Mouse (Mus musculus): ENCODE data around the gene Ankrd40. TPM values are rescaled to one million over a fixed set of nuclear protein-coding genes. Genes with fewer than 3 reads are reported as not detected.

The Ankrd40 gene
- polyA plus RNA-seq, 1 experiment from 2014 or later = 54.6 TPM

DNA sequence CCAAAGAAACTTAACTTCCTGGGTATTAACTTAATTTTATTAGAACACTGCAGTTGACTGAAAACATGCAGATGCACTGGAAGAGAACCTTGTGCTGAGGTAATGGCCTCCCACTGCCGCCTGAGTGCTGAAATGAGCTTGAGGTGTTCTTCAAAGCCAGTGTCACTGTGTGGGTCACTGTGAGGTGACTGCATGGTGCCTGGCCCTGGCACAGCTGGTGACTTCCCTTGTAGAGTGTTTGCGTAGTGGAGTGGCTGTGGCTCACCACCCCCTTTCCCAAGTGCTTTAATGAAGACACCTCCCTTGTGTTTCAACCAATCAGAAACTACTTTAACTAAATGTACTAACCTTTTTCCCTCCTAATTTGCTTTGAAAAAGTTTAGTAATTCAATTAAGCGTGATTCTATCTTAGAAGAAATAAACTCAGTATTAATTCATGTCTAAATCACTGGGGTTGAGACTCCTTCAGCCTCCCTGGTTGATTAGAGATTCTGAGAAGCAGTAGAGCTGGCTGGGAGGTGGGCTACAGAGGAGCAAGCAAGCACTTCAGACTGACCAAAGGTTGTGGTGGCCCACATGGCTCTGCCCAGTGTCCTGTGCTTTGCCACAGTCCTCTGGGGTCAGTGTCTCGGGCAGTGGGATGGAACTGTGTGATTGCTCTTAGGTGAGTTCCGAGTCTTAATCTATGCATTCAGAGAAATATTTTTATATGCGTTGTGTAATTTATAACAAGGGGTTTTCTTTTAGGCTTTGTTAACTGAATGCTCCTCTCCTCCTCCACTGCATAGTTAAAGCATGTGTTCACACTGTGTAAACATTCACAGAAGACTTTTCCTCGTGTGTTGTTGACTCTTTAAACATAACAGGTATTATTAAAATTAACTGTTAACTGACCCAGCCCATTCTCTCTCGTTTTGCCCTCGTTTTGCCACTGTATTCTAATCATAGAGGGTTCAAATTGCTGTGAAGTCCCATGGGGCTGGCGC lies 13.4 kb downstream of the Ankrd40 start:
- WGBS = 80% methylated on average over 10 of the region's 10 CpGs
- Histone ChIP-seq H3K9me3 (replicated peaks) (no peaks in the 10 kb centered on the region), H3K4me1 (replicated peaks) (peaks cover 18% of the 10 kb centered on the region), H3K27me3 (replicated peaks) (no peaks in the 10 kb centered on the region), H3K9ac (no peak overlapping the region), H3K4me3 (no peak overlapping the region), H3K36me3 (peaks cover 46% of the 10 kb centered on the region), H3K4me2 (no peak overlapping the region), H3K27ac (ENCODE audit: poor library complexity, severe bottlenecking) (no peak overlapping the region)
- ATAC-seq (ENCODE audit: insufficient number of reproducible peaks, low FRiP score) = no peak

DNA sequence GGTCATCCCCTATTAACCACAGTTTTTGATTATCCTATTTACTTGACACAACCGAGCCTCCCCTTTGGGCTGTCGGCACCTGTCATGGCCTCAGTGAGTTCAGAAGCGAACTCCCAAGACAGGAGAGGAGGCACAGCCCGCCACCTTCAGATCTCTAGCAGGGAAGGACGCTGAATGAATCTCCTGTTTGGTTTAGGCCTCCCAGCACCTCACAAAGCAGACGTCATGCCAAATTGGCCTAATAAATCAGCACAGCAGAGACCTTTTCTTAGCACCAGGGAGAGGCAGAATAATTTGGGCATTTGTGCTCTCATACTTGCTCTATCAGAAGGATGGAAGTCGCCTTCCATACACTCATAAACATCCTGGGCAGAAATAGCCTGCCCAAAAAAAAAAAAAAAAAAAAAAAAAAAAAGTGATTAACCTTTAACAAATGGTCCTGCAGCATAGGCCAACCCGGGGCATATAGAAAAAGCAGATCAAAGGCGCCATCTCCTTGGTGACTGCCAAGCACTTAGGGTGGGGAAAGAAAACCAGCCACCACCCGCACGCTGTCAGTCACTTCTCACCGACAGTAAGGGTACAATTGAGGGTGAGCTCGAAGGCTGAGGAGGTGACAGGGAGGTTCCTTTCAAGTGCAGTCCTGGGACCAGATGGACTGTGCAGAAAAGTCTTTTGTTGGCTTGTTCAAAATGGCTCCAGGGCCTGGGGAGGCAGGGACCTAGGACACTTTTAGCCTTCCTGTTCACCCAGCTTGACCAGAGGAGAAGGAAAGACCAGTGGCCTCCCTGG lies 14.5 kb downstream of the Ankrd40 start:
- ATAC-seq (ENCODE audit: insufficient number of reproducible peaks, low FRiP score) = no peak

DNA sequence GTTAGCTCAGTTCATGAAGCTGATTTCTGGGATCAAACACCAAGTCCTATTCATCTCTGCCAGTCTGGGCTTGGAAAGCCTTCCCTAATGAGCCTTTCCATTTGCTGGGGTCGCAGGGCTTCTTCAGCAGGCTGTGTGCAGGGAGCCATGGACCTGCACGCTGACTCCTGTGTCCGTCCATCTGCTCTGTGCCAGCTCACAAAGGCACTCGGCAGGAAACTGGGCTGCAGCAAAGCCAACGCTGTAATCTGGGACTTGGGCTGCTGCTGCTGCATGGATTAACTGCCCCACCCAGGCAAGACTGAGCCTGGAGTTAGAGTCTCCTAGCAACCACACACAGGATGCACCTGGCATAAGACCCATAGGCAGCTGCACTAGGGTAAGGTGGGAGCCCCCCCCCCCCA lies 16.2 kb downstream of the Ankrd40 start:
- Histone ChIP-seq H3K9ac (no peak overlapping the region), H3K9me3 (replicated peaks) (no peaks in the 10 kb centered on the region), H3K27ac (ENCODE audit: poor library complexity, severe bottlenecking) (no peak overlapping the region), H3K27me3 (replicated peaks) (no peaks in the 10 kb centered on the region), H3K36me3 (peaks cover 26% of the 10 kb centered on the region), H3K4me1 (replicated peaks) (peaks cover 18% of the 10 kb centered on the region), H3K4me2 (no peak overlapping the region), H3K4me3 (no peak overlapping the region)
- no peak for ATAC-seq (ENCODE audit: insufficient number of reproducible peaks, low FRiP score)
- 54% methylated on average over 5 of the region's 5 CpGs for WGBS

More for the DNA sequence above, 14.5 kb downstream of the Ankrd40 start:
- no peaks in the 10 kb centered on the region for H3K9me3 ChIP-seq (replicated peaks)
- no peak overlapping the region for H3K27ac ChIP-seq (ENCODE audit: poor library complexity, severe bottlenecking)
- peaks cover 18% of the 10 kb centered on the region for H3K4me1 ChIP-seq (replicated peaks)
- no peak overlapping the region for H3K4me2 ChIP-seq
- 38% methylated on average over 13 of the region's 13 CpGs for WGBS
- H3K4me3 ChIP-seq = no peak overlapping the region
- peaks cover 40% of the 10 kb centered on the region for H3K36me3 ChIP-seq
- no peaks in the 10 kb centered on the region for H3K27me3 ChIP-seq (replicated peaks)
- H3K9ac ChIP-seq = no peak overlapping the region

DNA sequence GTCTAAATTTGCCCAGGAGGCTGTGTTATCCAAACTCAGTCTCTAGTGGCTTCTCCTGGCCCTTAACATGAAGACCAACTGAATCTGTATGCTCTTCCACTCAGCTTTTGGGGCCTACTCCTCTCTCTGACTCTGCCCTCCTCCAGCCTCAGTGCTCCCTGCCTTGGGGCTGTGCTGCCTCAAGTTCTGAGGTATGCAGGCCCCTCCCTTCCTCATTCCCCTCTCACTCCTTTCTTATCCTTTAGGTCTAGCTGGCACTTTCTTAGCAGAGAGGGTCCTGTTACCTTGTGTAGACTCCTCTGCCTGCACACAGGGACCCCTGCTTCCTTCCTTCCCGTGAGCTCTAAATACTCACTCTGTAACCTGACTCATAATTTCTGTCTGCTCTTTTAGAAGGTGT lies 16.7 kb downstream of the Ankrd40 start:
- Histone ChIP-seq H3K9me3 (replicated peaks) (no peaks in the 10 kb centered on the region), H3K27me3 (replicated peaks) (no peaks in the 10 kb centered on the region), H3K4me1 (replicated peaks) (peaks cover 18% of the 10 kb centered on the region), H3K27ac (ENCODE audit: poor library complexity, severe bottlenecking) (no peak overlapping the region), H3K9ac (no peak overlapping the region), H3K4me3 (no peak overlapping the region), H3K4me2 (no peak overlapping the region), H3K36me3 (peaks cover 21% of the 10 kb centered on the region)
- 52% methylated on average over 1 of the region's 1 CpGs for WGBS
- no peak for ATAC-seq (ENCODE audit: insufficient number of reproducible peaks, low FRiP score)

DNA sequence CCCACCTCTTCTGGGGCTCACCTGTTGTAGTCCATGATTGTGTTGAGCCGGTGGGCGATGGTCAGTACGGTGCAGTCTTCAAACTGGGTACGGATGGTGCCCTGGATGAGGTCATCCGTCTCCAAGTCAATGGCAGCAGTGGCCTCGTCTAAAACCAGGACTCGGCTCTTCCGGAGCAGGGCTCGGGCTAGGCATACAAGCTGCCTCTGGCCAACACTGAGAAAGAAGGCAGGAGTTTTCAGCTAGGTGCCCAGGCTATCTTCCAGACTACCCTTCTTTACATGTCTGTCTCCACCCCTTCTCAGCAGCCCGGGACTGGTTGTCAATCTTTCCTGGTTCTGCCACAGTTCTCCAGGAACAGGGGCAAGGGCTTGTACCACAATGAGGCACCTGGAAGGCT lies 18.1 kb downstream of the Ankrd40 start:
- Histone ChIP-seq H3K27me3 (replicated peaks) (no peaks in the 10 kb centered on the region), H3K27ac (ENCODE audit: poor library complexity, severe bottlenecking) (no peak overlapping the region), H3K9me3 (replicated peaks) (no peaks in the 10 kb centered on the region), H3K4me3 (no peak overlapping the region), H3K4me1 (replicated peaks) (peaks cover 20% of the 10 kb centered on the region), H3K4me2 (no peak overlapping the region), H3K9ac (no peak overlapping the region), H3K36me3 (peaks cover 11% of the 10 kb centered on the region; the same call in 1 of the 2 replicates)
- no peak for ATAC-seq (ENCODE audit: insufficient number of reproducible peaks, low FRiP score)
- WGBS = 73% methylated on average over 10 of the region's 10 CpGs

DNA sequence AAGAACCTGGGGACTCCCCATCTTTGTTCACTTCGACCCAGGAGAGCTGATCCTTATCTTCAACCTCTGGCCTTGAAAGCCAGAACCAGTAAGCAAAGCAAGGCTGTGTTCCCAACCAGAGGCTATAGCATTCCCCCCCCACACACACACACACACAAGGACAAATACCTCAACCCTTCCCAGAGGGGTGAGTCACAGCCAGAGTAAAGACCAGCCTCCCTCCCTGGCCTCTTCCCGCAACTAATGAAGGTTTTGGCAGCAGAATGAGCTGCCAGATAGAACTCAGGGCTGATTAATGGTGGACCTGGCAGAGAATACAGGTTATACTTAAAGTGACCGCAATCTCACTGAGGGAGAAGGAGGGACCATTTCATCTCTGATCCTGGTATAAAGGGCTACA lies 18.8 kb downstream of the Ankrd40 start:
- H3K9me3 ChIP-seq (replicated peaks) = no peaks in the 10 kb centered on the region
- no peak overlapping the region for H3K9ac ChIP-seq
- no peak overlapping the region for H3K27ac ChIP-seq (ENCODE audit: poor library complexity, severe bottlenecking)
- H3K4me3 ChIP-seq = no peak overlapping the region
- peaks cover 21% of the 10 kb centered on the region for H3K4me1 ChIP-seq (replicated peaks)
- peaks cover 6% of the 10 kb centered on the region; the same call in 1 of the 2 replicates for H3K36me3 ChIP-seq
- no peak for ATAC-seq (ENCODE audit: insufficient number of reproducible peaks, low FRiP score)
- H3K4me2 ChIP-seq = no peak overlapping the region
- 39% methylated on average over 3 of the region's 3 CpGs for WGBS
- 0 out of 2 replicates have a peak, but pooled peaks cover under 1% of the 10 kb centered on the region for H3K27me3 ChIP-seq (replicated peaks)

DNA sequence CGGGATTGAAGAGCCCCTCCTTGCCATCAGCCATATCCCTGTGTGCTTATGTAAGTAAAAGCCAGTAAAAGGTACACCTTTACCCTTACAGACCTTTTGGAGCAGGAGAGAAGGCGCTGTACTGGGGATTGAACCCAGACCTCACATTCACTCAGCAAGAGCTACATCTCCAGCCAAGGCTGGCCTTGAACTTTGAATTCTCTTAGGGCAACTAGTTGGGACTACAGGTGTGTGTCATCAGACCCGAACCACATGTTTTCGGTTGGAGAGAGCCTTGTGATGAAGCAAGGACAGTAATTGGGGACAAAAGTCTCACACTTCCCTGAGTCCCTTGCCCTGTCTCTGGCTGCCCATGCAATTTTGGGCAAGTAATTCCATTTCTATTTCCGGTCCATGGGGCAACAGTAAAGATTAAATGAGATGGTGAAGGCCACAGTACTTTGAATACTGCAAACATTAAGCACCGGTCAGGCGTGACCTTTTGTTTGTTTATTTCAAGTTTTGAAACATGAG lies 19.3 kb downstream of the Ankrd40 start:
- Histone ChIP-seq H3K4me1 (replicated peaks) (peaks cover 17% of the 10 kb centered on the region), H3K27me3 (replicated peaks) (peaks cover 6% of the 10 kb centered on the region), H3K27ac (ENCODE audit: poor library complexity, severe bottlenecking) (no peak overlapping the region), H3K9ac (no peak overlapping the region), H3K9me3 (replicated peaks) (no peaks in the 10 kb centered on the region), H3K36me3 (peaks cover under 1% of the 10 kb centered on the region; the same call in 1 of the 2 replicates), H3K4me2 (no peak overlapping the region), H3K4me3 (no peak overlapping the region)
- ATAC-seq (ENCODE audit: insufficient number of reproducible peaks, low FRiP score) = no peak
- WGBS = 87% methylated on average over 7 of the region's 7 CpGs

DNA sequence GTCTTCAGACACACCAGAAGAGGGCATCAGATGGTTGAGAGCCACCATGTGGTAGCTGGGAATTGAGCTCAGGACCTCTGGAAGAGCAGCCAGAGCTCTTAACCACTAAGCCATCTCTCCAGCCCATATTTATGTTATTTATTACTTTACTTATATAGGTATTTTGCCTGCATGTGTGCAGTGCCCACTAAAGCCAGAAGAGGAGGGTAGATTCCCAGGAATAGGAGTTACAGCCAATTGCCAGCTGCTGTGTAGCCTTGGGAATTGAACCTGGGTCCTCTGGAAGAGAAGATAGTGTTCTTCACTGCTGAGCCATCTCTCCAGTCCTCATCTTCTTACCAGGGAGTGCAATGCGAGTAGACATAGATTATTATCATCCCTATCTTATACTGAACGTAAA lies 22.0 kb downstream of the Ankrd40 start:
- Histone ChIP-seq H3K27me3 (replicated peaks) (peaks cover 24% of the 10 kb centered on the region), H3K4me2 (no peak overlapping the region), H3K9me3 (replicated peaks) (no peaks in the 10 kb centered on the region), H3K27ac (ENCODE audit: poor library complexity, severe bottlenecking) (no peak overlapping the region), H3K4me3 (no peak overlapping the region), H3K36me3 (no peaks in the 10 kb centered on the region), H3K4me1 (replicated peaks) (0 out of 2 replicates have a peak, but pooled peaks cover 3% of the 10 kb centered on the region), H3K9ac (no peak overlapping the region)
- 68% methylated on average over 2 of the region's 2 CpGs for WGBS
- no peak for ATAC-seq (ENCODE audit: insufficient number of reproducible peaks, low FRiP score)

DNA sequence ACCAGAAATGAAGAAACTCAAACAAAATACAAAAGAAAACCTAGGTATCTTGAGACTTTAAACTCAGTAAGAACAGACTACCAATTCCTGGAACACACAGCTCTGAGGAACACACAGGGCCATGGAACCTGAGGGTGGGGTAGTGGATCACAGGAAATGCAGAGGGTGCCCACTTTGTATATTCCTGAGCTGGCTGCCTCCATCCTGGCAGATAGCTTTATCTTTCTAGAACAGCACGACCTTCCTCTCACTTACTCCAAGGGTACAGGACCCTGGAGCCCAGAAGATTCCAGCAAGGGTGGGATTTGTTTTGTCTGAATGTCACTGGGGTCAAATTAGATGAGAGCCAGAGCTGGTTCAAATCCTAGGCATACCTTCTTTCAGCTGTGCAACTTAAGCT lies 22.5 kb downstream of the Ankrd40 start:
- 25% methylated on average over 1 of the region's 1 CpGs for WGBS

DNA sequence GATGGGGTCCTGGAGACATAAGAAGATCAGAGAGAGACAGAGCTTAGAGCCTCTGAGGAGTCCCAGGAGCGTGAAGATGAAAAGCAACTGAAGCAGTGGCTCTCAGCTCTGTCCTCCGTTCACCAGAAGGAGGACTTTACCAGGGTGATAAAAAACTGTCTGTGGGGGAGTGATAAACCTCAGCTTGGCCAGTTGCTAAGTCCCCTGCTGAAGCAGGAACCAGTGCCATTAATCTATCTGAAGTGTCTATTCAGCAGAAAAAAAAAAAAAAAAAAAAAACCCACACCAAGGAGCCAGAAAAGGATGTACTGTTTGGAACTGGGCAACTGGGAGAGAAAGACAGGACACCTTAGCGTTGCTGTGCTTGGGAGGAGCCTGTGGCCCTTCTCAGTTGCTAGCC lies 23.3 kb downstream of the Ankrd40 start:
- 14% methylated on average over 3 of the region's 3 CpGs for WGBS
- H3K27ac ChIP-seq (ENCODE audit: poor library complexity, severe bottlenecking) = no peak overlapping the region
- no peaks in the 10 kb centered on the region for H3K36me3 ChIP-seq
- H3K4me2 ChIP-seq = no peak overlapping the region
- H3K9ac ChIP-seq = no peak overlapping the region
- no peak for ATAC-seq (ENCODE audit: insufficient number of reproducible peaks, low FRiP score)
- peaks cover 34% of the 10 kb centered on the region for H3K27me3 ChIP-seq (replicated peaks)
- H3K9me3 ChIP-seq (replicated peaks) = no peaks in the 10 kb centered on the region
- 0 out of 2 replicates have a peak, but pooled peaks cover 3% of the 10 kb centered on the region for H3K4me1 ChIP-seq (replicated peaks)
- no peak overlapping the region for H3K4me3 ChIP-seq

More for the DNA sequence above, 22.5 kb downstream of the Ankrd40 start:
- H3K27ac ChIP-seq (ENCODE audit: poor library complexity, severe bottlenecking) = no peak overlapping the region
- no peaks in the 10 kb centered on the region for H3K9me3 ChIP-seq (replicated peaks)
- no peaks in the 10 kb centered on the region for H3K36me3 ChIP-seq
- ATAC-seq (ENCODE audit: insufficient number of reproducible peaks, low FRiP score) = no peak
- no peak overlapping the region for H3K4me2 ChIP-seq
- H3K4me1 ChIP-seq (replicated peaks) = 0 out of 2 replicates have a peak, but pooled peaks cover 3% of the 10 kb centered on the region
- no peak overlapping the region for H3K9ac ChIP-seq
- H3K4me3 ChIP-seq = no peak overlapping the region
- H3K27me3 ChIP-seq (replicated peaks) = peaks cover 29% of the 10 kb centered on the region
